Mouse (Mus musculus): Measurements from ENCODE around the gene Brd9. TPM values are rescaled to one million over a fixed set of nuclear protein-coding genes. Genes with fewer than 3 reads are reported as not detected.
A peak's percentile ranks its signal among the peaks of the same experiment; 100 is the strongest.

The Brd9 gene
- 100 to 1,000 TPM; 108 to 110 TPM for total RNA-seq (2021)

DNA sequence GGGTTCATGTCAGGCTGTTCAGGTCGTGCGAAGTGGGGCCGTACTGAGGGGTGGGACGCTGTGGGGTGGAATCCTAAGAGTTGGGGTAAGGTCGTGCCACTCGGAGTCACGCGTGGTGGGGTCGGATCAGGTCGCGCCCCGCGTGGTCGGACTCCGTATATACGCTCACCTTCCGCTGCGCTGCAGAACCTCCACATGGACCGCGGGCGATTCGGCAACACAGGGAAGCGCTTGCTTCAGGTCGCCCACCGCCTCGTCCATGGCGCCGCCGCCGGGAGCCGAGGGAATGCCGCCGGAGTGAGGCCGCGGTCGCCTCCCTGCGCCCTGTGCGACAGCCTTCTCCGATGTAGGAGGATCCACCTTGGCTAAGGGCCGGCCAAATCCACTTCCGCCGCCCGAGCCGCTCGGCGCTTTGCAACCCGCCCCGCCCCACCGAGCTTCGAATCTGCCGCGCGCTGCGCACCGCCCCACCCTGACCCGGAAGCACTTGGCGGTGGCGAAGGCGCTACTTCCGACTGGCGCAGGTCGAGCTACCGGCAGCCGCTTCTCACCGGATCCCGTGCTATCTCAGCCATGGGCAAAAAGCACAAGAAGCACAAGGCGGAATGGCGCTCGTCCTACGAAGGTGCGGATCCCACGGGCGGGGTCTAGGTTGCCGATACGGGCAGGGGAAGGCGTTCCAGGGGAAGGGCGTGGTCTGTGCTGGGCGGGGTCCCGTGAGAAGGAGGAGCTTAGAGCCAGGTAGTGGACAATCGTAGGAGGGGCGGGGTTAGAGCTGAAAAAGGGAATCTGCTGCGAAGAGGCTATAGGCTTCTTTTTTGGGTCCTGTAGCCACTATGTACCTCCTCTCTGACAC is at the start of gene Brd9, which contains the start of gene Trip13:
Brd9 (plus strand) TSS at position 491 of the 856 bp plus-strand sequence.
Trip13 (minus strand) TSS at position 464 of the 856 bp plus-strand sequence.
- DNase-seq, result peak; percentile 94
- intact Hi-C loops (cut with DNase I), result no loop called here

DNA sequence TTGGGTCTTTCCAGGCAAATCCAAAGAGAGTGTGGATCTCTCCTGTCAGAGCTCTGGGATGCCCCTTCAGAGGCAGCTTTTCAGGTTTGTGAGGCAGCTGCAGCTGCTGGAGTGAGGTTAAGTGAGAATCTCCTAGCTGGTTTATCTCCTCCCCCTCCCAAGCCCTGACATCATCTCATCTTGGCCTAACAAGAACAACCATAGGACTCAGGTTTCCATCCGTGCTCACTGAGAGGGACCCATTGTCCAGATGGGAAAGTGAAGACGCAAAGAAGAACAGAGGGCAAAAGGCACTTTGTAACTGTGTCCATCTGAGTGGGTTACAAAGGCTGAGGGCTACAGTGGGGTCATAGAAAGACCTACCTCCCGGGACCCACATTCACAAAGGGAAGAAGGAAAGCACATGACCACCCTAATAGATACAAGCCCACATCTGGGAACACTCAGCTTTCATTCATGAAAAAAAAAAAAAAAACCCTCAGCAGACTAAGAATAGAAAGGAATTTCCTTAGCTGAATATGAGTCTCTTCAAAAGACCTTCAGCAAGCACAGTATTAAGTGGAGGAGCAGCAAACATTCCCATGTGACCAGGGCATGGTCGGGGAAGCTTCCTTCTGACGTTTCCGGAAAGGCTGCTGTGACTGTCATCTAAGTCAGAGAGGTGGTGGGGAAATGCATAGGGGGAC is 45.0 kb upstream of the Brd9 start:
- DNase-seq, result no peak
- intact Hi-C loops (cut with DNase I), result no loop called here

DNA sequence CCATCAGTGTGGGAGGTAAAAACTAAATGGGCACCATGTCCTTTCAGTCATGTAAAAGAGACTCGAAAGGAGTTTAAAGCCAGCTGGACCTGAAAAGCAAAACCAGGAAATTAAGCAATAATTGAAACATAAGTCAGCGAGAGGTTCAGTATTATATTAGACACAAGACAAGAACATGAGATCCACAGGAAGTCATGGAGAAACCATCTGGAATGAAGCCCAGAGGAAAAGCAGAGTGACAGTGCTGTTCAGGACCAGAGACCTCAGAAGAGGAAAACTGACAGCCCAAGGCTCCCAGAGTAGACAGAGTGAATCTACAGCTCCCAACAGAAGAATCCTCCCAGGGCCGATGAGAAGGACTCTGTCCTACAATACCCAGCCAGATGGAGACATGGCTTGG is 40.0 kb upstream of the Brd9 start:
- intact Hi-C loops (cut with DNase I), result no loop called here
- no peak for DNase-seq

DNA sequence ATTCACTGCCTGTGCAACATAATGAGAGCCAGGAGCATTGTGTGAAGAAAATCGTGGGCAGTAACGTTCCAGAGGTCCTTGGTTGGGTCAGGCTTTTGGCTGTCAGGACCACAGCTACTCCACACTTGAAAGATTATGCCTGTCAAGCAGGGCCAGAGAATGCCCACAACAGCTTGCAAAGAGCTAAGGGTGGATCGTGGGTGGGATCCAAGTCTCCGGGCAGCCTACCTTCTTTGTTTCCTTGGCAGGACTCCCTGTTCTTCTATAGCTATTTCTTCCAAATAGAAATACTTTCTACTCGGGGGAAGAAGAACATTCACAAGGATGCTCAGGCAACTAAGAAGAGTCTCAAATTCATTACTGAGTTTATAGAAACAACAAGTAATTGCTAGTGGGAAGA is 30.5 kb upstream of the Brd9 start:
- no peak for DNase-seq

DNA sequence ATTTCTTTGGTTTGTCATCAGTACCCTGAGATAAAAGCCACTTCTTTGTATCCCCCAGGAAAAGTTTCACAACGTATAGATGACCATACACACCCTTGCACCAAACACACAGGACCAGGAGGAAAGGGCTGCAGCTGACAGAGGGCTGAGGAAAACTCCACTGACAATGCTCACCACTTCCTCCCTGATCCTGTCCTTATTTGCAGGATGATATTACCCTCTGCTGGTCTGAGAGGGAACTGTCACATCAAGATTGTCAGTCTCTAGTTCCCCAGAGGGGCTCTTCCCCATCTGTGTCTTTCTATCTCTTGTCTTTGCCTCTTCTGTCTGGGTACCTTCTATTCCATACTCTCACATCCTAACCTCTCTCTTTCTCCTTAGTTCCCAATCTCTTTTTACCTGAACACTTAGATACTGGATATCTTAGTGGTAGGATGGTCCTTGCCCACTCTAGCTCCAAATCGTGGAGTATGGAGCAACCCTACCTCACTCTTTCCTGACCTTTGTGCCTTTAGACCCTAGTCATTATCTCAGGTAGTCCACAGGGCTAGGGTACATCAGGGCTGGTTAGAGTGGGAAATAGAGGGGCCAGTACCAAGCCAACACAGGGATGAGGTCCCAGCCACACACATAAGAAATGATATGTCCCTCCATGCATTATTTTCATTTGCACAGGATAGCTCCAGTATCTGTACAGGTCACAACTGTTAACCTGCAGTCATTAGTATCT is 29.8 kb upstream of the Brd9 start:
- DNase-seq, result peak; percentile 42
- intact Hi-C loops (cut with DNase I), result loop anchor here (2.0 to 5.0 kb wide), 2 partner anchors 76 to 189 kb away; no protein-coding TSS in a partner anchor

More for the DNA sequence above, 30.5 kb upstream of the Brd9 start:
- intact Hi-C loops (cut with DNase I), result loop anchor here (2.0 to 5.0 kb wide), 2 partner anchors 75 to 188 kb away; no protein-coding TSS in a partner anchor

DNA sequence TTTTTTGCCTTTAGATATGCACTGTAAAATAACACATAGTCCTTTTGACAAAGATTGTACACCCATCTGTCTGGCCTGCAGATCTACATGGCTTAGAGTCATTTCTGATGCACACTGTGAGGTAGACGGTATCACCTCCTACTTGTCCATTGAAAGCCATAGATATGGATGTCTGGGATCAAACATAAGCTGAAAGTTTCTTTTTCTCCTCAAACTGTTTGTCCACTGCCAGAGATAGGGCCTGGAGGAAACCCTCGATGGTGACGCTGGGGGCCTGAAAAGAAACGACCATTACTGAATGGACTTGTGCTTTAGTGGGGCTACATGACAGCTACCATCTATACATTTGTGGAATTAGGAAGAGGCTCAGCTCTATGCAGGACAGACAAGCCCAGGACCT is 24.5 kb upstream of the Brd9 start:
- intact Hi-C loops (cut with DNase I), result no loop called here
- no peak for DNase-seq

DNA sequence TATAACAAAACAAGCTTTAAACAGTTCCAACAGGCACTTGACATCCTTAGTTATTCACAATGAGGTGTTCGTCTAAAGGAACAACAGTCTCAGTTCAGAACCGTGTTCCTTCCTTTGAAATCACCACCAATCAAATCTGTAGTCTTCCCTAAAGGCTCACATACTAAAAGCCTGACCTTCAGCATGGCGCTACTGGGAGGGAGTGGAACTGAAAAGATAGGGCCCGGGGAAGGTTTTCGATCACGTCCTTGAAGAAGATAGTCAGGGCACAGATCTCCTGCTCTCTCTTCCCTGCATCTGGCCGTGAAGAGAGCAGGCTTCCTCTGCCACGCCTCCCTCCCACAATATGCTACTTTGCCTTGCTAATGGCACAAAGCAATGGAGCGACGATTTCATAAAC is 5.4 kb upstream of the Brd9 start:
- intact Hi-C loops (cut with DNase I), result no loop called here
- no peak for DNase-seq

DNA sequence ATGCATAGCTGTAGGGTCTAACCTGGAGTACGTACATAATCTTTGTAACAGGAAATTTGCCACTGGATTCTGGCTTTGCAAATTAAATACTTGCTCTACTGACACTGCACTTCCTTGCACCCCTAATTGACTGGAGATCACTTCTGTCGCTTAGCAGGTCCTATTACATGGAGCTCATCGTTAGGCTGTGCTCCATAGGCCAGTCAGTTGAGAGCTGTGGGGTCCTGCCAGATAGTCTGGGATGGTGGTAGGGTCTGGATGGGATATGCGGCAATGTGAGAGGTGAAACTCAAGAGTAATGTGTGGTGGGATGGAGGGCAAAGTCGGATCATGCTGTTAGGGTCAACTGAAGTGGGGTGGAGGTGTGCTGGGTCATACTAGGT is 682 bp upstream of the Brd9 start:
- intact Hi-C loops (cut with DNase I), result no loop called here
- DNase-seq, result no peak

DNA sequence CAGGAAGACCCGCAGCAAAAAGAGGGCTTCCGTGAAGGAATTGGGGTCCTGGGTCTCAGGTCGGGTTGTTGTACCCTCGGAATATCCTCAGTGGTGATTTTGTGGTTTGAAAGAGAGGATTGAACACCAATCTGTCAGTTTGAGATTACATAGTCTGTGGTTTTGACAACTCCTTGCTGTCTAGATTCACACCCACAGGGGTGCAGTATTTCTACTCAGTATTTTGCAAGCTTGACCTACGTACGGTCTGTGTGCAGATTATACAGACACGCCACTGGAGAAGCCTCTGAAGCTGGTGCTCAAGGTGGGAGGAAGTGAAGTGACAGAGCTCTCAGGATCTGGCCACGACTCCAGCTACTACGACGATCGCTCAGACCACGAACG is 558 bp downstream of the Brd9 start:
- intact Hi-C loops (cut with DNase I), result no loop called here
- DNase-seq, result no peak

DNA sequence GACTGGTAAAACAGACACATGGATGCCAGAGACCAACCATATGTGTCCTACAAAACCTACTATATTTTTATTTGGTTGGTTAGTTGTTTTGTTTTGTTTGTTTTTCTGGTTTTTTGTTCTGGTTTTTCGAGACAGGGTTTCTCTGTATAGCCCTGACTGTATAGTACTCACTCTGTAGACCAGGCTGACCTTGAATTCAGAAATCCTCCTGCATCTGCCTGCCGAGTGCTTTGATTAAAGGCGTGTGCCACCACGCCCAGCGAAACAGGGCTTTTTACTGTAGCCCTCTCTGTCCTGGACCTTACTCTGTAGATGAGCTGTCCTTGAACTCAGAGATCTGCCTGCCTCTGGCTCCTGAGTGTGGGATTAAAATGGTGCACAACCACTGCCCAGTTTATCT is 1.5 kb downstream of the Brd9 start:
- intact Hi-C loops (cut with DNase I), result no loop called here
- DNase-seq, result no peak

DNA sequence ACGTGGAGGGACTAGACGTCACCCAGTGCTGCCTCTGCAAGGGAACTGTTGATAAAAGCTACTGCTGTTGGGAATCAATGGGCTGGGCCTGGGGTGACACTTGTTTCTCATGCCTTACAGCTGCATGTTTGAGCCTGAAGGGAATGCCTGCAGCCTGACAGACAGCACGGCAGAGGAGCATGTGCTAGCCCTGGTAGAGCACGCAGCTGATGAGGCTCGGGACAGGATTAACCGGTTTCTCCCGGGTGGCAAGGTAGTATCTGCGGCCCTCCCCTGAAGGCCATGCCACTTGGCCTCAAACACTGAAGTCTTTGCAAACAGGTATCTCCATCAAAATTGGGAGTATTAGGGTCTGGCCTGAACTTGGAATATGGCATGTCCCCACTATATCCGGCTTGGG is 7.0 kb downstream of the Brd9 start:
- intact Hi-C loops (cut with DNase I), result no loop called here
- DNase-seq, result no peak

DNA sequence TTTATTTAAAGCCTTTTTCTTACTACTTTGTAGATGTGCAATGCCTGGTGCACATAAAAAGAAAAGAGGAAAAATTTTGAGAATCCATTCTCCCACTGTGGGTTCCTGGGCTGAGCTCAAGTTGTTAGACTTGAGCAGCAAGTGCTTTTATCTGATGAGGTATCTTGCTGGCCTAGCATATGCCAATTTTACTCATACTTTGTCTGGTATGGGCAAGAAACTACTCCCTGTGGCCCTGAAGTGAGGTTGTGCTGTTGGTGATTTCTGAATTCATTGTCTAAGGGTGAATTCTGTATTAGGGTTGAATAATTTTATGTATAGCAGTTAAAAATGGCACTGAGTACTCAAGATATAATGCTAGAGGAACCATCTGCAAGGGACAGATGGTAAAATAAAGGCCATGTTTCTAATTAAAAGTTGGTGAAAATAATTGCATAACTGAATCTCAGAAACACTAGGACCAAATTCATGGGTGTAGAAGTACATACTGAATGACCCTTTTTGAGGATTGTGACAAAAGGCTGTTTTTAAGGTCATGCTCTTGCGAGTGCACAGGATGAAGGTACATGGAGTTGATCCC is 16.0 kb downstream of the Brd9 start:
- no peak for DNase-seq
- intact Hi-C loops (cut with DNase I), result loop anchor here (10.0 kb wide), 2 partner anchors 231 to 351 kb away; no protein-coding TSS in a partner anchor

DNA sequence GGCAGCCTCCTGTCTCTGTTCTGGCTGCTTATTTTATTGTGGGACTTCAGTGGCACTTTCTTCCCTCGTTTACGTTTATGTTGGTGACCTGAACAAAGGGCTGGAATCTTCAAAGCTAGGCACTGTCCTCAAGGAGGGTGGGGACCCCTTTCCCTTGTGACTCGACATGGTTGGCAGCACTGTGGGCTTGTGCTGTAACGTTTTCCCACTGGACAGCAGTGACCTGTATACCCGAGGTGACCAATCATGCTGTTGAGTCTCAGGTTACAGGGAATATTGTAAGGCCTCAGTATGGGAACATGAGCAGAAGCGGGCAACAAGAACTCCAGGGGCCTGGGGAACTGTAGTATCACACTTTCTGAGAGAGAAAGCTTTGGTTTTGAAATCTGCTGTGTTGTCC is 17.1 kb downstream of the Brd9 start:
- DNase-seq, result no peak
- intact Hi-C loops (cut with DNase I), result loop anchor here (10.0 kb wide), 2 partner anchors 230 to 350 kb away; no protein-coding TSS in a partner anchor

DNA sequence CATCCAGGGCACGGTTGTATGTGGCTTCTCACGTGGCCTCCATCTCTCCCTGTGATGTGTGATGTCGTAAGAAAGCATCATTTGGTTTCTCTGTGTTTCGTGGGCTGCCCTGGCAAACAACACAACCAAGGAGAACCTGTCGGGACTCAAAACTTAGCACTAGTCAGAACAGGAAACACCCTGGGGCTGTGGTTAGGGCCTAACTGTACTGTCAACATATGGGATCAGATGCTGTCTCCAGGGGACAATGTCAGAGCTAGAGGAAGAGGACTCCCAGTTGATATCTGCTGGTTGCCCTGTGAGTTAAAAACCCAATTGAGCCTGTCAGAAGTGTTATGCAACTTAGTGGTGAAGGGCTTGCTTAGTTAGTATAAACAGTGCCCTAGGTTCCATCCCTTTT is 17.9 kb downstream of the Brd9 start:
- no peak for DNase-seq
- intact Hi-C loops (cut with DNase I), result loop anchor here (10.0 kb wide), 2 partner anchors 229 to 349 kb away; no protein-coding TSS in a partner anchor

DNA sequence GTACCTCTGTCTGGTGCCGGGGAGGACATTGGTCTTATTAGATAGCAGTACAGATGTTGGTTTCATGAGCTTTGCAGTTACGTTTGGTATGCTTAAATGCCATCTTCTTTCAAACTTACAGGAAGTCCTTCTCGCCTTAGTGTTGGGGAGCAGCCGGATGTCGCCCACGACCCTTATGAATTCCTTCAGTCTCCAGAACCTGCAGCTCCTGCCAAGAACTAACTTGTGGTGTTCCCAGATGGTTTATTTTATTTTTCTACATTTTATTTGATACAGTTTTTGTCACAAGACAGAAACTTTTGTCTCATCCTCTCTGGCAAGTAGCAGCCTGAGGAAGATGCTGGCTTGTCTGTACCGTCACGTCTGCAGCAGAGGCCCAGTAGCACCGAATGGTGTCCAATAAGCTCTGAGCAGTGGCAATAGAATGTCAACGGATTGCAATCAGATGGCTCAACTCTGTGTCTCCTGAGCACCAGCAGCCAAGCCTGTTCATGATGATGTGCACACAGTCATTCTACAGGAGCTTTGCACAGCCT is 22.6 kb downstream of the Brd9 start:
- DNase-seq, result no peak
- intact Hi-C loops (cut with DNase I), result no loop called here

DNA sequence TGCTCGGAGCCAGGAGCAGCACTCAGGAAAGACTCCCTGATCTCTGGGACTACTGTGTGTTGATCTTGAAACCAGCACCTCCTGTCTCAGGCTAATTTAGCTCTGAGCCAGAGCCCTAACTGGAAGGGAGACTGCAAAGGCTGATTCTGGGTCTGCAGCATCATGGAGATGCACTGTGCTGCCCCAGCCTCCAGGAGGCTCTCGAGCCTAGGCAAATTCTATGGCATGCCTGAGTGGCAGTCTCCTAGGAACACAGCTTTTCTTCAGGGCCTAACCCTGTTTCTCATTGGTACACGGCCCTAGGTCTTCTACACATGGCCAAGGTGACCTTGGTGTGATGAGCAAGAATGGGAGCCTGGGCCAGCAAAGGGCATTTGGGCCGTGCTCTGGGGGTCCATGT is 23.6 kb downstream of the Brd9 start:
- intact Hi-C loops (cut with DNase I), result no loop called here
- no peak for DNase-seq

DNA sequence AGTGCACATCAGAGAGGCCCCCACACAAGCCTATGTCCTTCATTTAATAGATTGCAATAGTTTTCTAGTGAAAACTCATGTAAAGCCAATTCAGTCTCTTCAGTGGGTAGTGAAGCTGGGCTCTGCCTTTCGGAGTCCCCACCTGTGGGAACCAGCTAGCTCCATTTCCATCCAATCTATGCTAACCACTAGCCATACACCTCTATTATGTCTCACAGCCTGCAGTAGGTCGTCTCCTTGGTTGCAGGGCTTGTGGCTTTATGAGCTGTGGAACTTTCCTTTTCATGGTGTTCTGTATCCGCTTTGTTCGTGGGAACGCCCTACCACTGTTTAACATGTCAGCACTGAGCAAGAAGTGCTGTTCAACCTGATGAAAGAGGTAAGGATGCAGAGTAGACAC is 25.9 kb downstream of the Brd9 start, which contains the start of gene Zdhhc11:
Zdhhc11 (plus strand) TSS at position 301 of the 400 bp plus-strand sequence.
- intact Hi-C loops (cut with DNase I), result no loop called here
- DNase-seq, result no peak

DNA sequence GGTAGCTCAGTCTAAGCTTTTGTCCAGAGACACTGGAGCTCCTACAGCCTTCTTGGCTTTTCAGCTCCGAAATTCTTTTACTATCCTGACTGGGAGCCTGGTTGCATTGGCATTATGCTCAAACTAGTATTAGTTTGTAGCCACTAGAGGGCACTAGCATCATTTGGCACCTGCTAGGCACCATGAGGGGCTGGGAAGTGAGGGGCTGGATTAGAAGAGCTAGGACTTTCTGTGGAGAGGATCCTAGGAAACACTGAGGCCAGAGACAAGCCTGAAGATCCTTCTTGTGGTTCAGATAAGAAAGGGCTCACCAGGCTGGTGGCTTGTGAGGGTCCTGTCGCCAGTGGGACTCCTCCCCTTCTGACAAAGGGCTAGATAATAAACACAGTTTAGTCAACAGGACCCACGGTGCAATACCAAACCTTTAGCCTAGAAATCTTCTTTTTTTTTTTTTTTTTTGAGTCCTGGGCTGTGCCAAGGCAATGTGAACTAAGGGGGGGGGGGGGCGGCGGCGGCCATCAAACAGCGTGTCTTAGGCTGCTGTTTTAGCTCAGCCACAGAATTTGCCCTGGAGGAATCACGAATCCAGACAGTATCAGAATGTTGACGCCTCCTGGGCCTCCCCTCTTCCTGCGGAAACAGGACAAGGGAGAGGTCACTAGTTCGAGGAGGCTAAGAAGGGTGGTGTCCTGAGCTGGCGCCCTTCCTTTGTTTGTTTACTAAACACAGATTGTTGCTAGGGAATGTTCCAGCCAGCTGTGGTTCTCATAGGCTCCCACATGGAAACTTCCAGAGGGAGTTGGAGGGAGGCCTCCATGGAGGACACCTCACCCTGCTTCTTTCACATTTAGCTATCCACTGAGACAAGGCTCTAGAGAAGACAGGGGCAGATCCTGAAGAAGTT is 33.2 kb downstream of the Brd9 start:
- intact Hi-C loops (cut with DNase I), result loop anchor here (10.0 kb wide), 1 partner anchor 54 kb away; no protein-coding TSS in a partner anchor
- DNase-seq, result peak; percentile 69

DNA sequence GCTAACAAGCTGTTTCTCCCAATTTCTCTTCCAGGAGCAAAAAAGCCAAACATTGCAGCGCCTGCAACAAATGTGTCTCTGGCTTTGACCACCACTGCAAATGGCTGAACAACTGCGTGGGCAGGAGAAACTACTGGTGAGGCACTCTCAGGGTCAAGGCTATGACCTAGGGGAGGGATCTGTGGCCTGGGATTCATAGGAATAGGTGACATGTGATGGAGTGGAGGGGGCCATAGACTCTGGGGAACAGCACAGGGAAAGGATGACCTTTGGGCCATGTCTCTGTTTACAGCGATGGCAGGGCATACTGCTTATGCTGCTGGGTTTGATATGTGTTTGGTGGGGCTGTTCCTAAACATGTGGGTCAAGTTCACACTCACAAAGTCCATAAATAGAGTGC is 36.9 kb downstream of the Brd9 start:
- intact Hi-C loops (cut with DNase I), result loop anchor here (10.0 kb wide), 1 partner anchor 50 kb away; no protein-coding TSS in a partner anchor
- no peak for DNase-seq

Data from left cerebral cortex, postnatal 4 days (tissue).